ENCODE assay signal across 9 mouse cellular contexts in the genomic region with DNA sequence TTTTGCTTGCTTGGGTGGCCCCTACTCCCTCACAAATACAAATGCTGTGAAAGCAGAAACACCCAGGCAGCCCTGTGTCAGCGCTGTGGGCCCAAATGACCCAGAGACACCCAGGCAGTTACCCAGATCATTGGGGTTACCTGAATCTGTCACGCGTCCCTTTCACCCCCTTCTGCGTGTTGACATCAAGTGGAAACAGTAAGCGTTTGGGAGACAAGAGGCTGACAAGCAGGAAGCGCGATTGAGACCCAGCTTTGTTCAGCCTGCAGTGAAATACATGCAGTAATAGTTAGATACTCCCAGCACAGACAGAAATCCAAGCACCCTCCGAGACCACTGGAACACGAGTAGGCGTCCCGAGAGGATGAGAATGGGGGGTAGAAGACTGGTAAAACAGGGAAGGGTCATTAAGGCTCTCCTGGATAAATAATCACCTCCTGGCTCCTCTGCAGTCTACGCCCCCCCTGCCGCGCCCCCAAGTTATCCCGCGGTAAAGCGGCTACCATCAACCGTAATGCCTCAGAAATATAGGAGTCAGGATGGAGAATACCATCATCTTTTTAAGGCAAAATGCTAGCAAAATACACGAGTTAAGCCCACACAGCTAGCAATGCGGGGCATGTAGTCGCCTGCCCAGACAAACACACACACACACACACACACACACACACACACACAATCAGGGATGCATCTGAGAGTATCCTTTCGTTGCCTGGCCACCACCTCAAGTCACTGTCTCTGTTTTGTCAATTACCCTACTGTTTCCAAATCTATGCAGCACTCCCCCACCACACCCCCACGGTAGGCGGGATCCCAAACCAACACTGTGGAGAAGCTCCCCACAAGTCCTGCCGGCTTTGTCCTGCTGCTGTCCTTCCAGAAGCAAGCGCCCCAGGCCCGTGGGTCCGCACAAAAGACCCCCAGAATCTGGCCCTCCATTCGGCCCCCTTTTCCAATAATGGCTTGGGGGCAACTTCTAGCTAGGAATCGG. TPM values are rescaled to one million over a fixed set of nuclear protein-coding genes. Genes with fewer than 3 reads are reported as not detected.
DNase-seq lines count a peak whose midpoint lies in the region; ATAC-seq and TF ChIP-seq lines count a peak whose summit lies in the region.
"Had no signal": no experiment of that assay in that cellular context is flagged by ENCODE, and none has a peak within 500 bp of the region (broad histone marks: within the 10 kb centered on the region; RNA-seq: fewer than 3 reads in every experiment).

No protein-coding gene starts in this region.

- TF ChIP-seq POLR2A in heart, adult 2 months (IDR thresholded peaks at IDR 0.05; ENCODE audit: insufficient read depth, low read depth, low read length) = no peak

- peak; percentile 12 for DNase-seq in layer of hippocampus, adult 11-12 months (ENCODE audit: low spot score)
- DNase-seq in layer of hippocampus, adult 8-10 months (ENCODE audit: low spot score in 2 of 2) = no peak
- peak; percentile 26 for DNase-seq in embryonic facial prominence, embryonic 11.5 days (ENCODE audit: low spot score)
- DNase-seq in heart, adult 2 months = peak; percentile 48 to 59
- DNase-seq in kidney, adult 18-20 months = peak; percentile 41
- peak; percentile 7 to 17 for DNase-seq in urinary bladder, postnatal 36 days (ENCODE audit: low spot score in 2 of 2)

- peak overlapping the region; percentile 62 for H3K4me3 ChIP-seq in embryonic facial prominence, embryonic 11.5 days (ENCODE audit: low read depth, low read length)
- peak overlapping the region; percentile 68 for H3K4me3 ChIP-seq in heart, adult 2 months
- H3K4me3 ChIP-seq in liver, embryonic 12.5 days = peak overlapping the region; percentile 63
- peak overlapping the region; percentile 71 for H3K4me3 ChIP-seq in neural tube, embryonic 12.5 days

- TF ChIP-seq EP300 in heart, adult 2 months (IDR thresholded peaks at IDR 0.05; ENCODE audit: insufficient read depth, low read depth, low read length) = 0 out of 2 replicates have a peak, but pooled peaks have one; percentile 19

- H3K4me1 ChIP-seq in embryonic facial prominence, embryonic 11.5 days (ENCODE audit: control insufficient read depth, insufficient read depth, low read length) = no peaks in the 10 kb centered on the region
- no peaks in the 10 kb centered on the region for H3K4me1 ChIP-seq in heart, adult 2 months (ENCODE audit: control insufficient read depth, insufficient read depth, low read length)
- H3K4me1 ChIP-seq in liver, embryonic 12.5 days = peaks cover 5% of the 10 kb centered on the region; the same call in 1 of the 2 replicates
- H3K4me1 ChIP-seq in neural tube, embryonic 12.5 days = peaks cover 5% of the 10 kb centered on the region

- ATAC-seq in embryonic facial prominence, embryonic 11.5 days (replicated peaks; ENCODE audit: insufficient number of reproducible peaks, low FRiP score, low TSS enrichment, low read depth) = peak; percentile 53
- ATAC-seq in liver, embryonic 12.5 days = no peak
- ATAC-seq in neural tube, embryonic 12.5 days (ENCODE audit: low FRiP score, low read depth) = peak; percentile 73

- WGBS in embryonic facial prominence, embryonic 11.5 days = 5% methylated on average over 30 of the region's 30 CpGs
- WGBS in heart, adult 2 months = 17% methylated on average over 30 of the region's 30 CpGs
- 9% methylated on average over 30 of the region's 30 CpGs for WGBS in liver, embryonic 12.5 days (ENCODE audit: insufficient replicate concordance)
- 6% methylated on average over 30 of the region's 30 CpGs for WGBS in neural tube, embryonic 12.5 days

- peak overlapping the region; percentile 89 for H3K4me2 ChIP-seq in embryonic facial prominence, embryonic 11.5 days (ENCODE audit: low read depth, low read length)
- H3K4me2 ChIP-seq in liver, embryonic 12.5 days = peak overlapping the region; percentile 83
- H3K4me2 ChIP-seq in neural tube, embryonic 12.5 days (replicated peaks) = peak overlapping the region; percentile 90

- intact Hi-C loops in heart, adult 2 months (cut with DNase I) = loop anchor here (5.0 kb wide), 1 partner anchor 368 kb away; no protein-coding TSS in a partner anchor

- H3K27ac ChIP-seq in embryonic facial prominence, embryonic 11.5 days (replicated peaks; ENCODE audit: low read depth, low read length) = no peak overlapping the region
- H3K27ac ChIP-seq in heart, adult 2 months = no peak overlapping the region; the same call in 1 of the 2 replicates
- no peak overlapping the region for H3K27ac ChIP-seq in liver, embryonic 12.5 days
- H3K27ac ChIP-seq in neural tube, embryonic 12.5 days = no peak overlapping the region

- H3K27me3 ChIP-seq in embryonic facial prominence, embryonic 11.5 days (ENCODE audit: control insufficient read depth, insufficient read depth, low read length) = peaks cover 5% of the 10 kb centered on the region; the same call in 1 of the 2 replicates
- no peaks in the 10 kb centered on the region for H3K27me3 ChIP-seq in heart, adult 2 months (ENCODE audit: control insufficient read depth, insufficient read depth, low read length)
- peaks cover 44% of the 10 kb centered on the region for H3K27me3 ChIP-seq in liver, embryonic 12.5 days (replicated peaks)
- H3K27me3 ChIP-seq in neural tube, embryonic 12.5 days (replicated peaks) = no peaks in the 10 kb centered on the region

- peak overlapping the region; percentile 57 for H3K9ac ChIP-seq in embryonic facial prominence, embryonic 11.5 days (replicated peaks; ENCODE audit: low read length)
- H3K9ac ChIP-seq in heart, adult 2 months (ENCODE audit: low read depth, low read length) = peak overlapping the region; percentile 88
- no peak overlapping the region for H3K9ac ChIP-seq in liver, embryonic 12.5 days
- H3K9ac ChIP-seq in neural tube, embryonic 12.5 days = peak overlapping the region; percentile 71

- no peaks in the 10 kb centered on the region for H3K36me3 ChIP-seq in embryonic facial prominence, embryonic 11.5 days (replicated peaks; ENCODE audit: control insufficient read depth, insufficient read depth, low read depth, low read length)
- no peaks in the 10 kb centered on the region for H3K36me3 ChIP-seq in heart, adult 2 months (ENCODE audit: control insufficient read depth, insufficient read depth, low read length)
- no peaks in the 10 kb centered on the region for H3K36me3 ChIP-seq in liver, embryonic 12.5 days
- no peaks in the 10 kb centered on the region for H3K36me3 ChIP-seq in neural tube, embryonic 12.5 days

- H3K9me3 ChIP-seq in embryonic facial prominence, embryonic 11.5 days (replicated peaks; ENCODE audit: control insufficient read depth, low read length) = no peaks in the 10 kb centered on the region
- H3K9me3 ChIP-seq in liver, embryonic 12.5 days (replicated peaks) = no peaks in the 10 kb centered on the region
- no peaks in the 10 kb centered on the region for H3K9me3 ChIP-seq in neural tube, embryonic 12.5 days

- TF ChIP-seq CTCF in heart, adult 2 months (IDR thresholded peaks at IDR 0.05) = no peak

- no peaks in the 10 kb centered on the region for H3K79me2 ChIP-seq in heart, adult 2 months (replicated peaks; ENCODE audit: control insufficient read depth, insufficient read depth, low read length)

RNA-seq across cellular contexts. Expression of gene Rnf152, which starts 1.3 kb away (rescaled TPM):
- 1 to 10 TPM; 2.9 to 3.2 (median 3.0) TPM for total RNA-seq in layer of hippocampus, adult 8-10 months (2022)
- 0.53 and 0.56 TPM in 2 replicates for polyA plus RNA-seq in embryonic facial prominence, embryonic 11.5 days (2014; fragmentation: Nextera tagmentation; extraction: Ambion mirVana)
- 1 to 10 TPM; 1.0 to 1.1 TPM for total RNA-seq in heart, adult 2 months (2021)
- 0.76 and 0.78 TPM in 2 replicates for polyA plus RNA-seq in heart, adult 2 months (2012; rRNA removed)
- 0.01 and 0.04 TPM in 2 replicates for polyA plus RNA-seq in liver, embryonic 12.5 days (2016; fragmentation: Nextera tagmentation; extraction: Ambion mirVana)
- 4.2 and 4.4 TPM in 2 replicates for polyA plus RNA-seq in neural tube, embryonic 12.5 days (2016; fragmentation: Nextera tagmentation; extraction: Ambion mirVana)
- polyA plus RNA-seq: C2C12 had no signal

Comparison
In these comparisons a context has a peak if more than half of its experiments do, and no peak if none do; other contexts are left out.
1. DNase-seq: peak in layer of hippocampus, adult 11-12 months (single experiment), embryonic facial prominence, embryonic 11.5 days (single experiment), heart, adult 2 months (2 of 2), kidney, adult 18-20 months (single experiment) and urinary bladder, postnatal 36 days (2 of 2); none in layer of hippocampus, adult 8-10 months (0 of 2).
2. Peak in every context shown above with its lines, with median percentiles within 50 percentile points of each other: H3K4me2 ChIP-seq and H3K4me3 ChIP-seq.